Mouse (Mus musculus) splenic B cell, adult 2 months (primary cell): Measurements from ENCODE around the gene Ppp1r14d.

Experiments
- DNase-seq: peaks from one replicate; pipeline ENCODE4 v3.0.0-alpha.2; 2011; ENCODE audit warnings: low read depth, low spot score
- H3K27me3 ChIP-seq: 2 replicates; pipeline ENCODE4 v1.6.1; 2012; ENCODE audit warnings: mild to moderate bottlenecking, low read length, moderate library complexity, mixed read lengths; ENCODE audit not compliant: control insufficient read depth, poor library complexity, insufficient read depth, severe bottlenecking
- H3K36me3 ChIP-seq: 2 replicates; pipeline ENCODE4 v1.6.1; 2012; ENCODE audit warnings: mild to moderate bottlenecking, low read length, moderate library complexity, mixed read lengths; ENCODE audit not compliant: control insufficient read depth, poor library complexity, insufficient read depth, severe bottlenecking

Ppp1r14d gene

DNA sequence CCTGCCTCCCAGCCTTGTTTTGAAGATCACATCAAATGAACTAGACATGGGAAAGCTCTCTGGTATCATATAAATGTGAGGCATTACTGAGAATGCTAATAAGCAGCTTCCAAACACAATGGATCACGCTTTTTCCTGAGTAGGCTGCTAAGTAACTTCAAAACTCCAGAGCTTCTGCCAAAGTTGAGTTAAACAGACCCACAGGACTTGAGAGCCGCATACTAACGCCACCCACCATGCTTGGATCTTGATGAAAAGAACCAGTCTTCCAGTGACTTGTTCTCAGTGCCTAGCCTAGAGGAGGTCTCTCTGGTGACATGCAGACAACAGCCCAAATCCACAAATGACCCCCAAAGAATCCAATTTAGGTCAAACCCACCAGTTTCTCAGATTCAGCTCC is 30.8 kb downstream of the Ppp1r14d start:
- Histone ChIP-seq H3K36me3 (no peaks in the 10 kb centered on the region), H3K27me3 (no peaks in the 10 kb centered on the region)
- no peak for DNase-seq

DNA sequence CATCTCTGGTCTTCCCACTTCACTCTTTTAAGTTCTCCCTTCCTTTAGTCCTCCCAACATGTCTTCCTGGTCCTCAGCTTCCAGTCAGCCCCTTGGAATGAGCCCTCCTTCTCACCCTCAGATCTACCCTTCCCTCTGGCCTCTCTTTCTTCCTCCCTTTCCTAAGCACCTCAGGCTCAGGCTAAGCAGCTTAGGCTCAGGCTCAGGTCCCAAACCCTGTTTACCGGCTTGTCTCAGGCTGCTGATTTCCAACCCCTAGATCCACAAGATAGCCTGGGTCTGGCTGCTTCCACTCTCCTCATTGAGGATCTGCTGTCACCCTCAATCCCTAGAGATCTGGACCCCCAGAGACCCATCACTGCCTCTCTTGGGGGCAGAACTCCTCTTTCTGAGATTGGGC is 31.7 kb downstream of the Ppp1r14d start:
- no peak for DNase-seq

GRCm38 (mm10) chr2:119197493-119197892 is 32.2 kb downstream of the Ppp1r14d start:
- no peak for DNase-seq
- no peaks in the 10 kb centered on the region for H3K36me3 ChIP-seq
- no peaks in the 10 kb centered on the region for H3K27me3 ChIP-seq

More for the DNA sequence above, 31.7 kb downstream of the Ppp1r14d start:
- H3K27me3 ChIP-seq = no peaks in the 10 kb centered on the region
- H3K36me3 ChIP-seq = no peaks in the 10 kb centered on the region

- H3K27me3 ChIP-seq = no peaks in the 10 kb centered on the region
- DNase-seq = no peak
- H3K36me3 ChIP-seq = no peaks in the 10 kb centered on the region
These were observed 33.2 kb downstream of the Ppp1r14d start for GRCm38 (mm10) chr2:119196316-119197108.

- no peak for DNase-seq
- no peaks in the 10 kb centered on the region for H3K36me3 ChIP-seq
- no peaks in the 10 kb centered on the region for H3K27me3 ChIP-seq
These were observed 35.6 kb downstream of the Ppp1r14d start for GRCm38 (mm10) chr2:119194140-119194539.

DNA sequence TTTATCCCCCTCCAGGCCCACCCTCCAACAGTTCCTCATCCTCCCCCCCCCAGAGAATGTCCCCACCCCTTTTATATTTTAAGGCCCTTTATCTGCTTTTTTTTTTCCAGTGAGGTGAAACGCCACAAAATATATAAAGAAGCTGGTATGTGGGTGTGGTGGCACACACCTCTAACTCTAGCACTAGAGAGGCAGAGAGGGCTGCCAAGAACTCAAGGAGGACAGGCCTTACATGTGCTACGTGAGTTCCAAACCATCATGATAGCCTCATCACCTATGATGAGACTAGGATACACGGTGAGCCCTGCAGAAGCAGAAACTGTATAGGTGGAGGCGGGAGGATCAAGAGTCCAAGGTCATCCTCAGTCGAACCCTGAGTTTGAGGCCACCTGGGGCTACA is 38.7 kb downstream of the Ppp1r14d start:
- Histone ChIP-seq H3K27me3 (no peaks in the 10 kb centered on the region), H3K36me3 (no peaks in the 10 kb centered on the region)
- no peak for DNase-seq

DNA sequence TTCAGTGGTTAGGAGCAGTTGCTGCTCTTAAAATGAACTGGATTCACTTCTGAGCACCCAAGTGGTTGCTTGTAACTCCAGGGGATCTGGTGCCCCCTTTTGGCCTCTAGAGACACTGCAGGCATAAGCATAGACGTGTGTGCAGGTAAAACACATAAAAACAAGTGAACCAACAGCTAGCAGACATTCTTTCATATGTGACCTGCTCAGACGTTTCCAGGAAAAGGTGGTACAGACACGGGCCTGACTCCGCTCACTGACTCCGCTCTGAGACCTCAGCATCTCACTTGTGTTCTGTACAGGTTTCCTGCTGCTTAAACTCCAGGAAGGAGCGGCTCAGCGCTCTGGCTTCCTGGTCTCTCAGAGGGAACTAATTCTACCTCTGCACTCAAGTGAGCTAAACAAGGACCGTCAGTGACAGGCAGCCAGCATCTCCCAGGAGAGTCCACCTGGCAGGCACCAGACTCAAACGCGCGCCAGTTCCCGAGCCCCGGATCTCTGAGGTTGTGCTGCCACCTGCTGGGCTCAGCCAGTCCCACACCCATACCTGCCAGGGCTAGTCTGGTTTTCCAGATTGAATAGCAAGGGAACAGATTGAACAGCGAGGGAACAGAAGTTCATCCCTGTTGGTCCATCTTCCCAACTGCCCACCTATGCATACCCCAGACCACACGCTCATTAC is 40.5 kb downstream of the Ppp1r14d start:
- peak; percentile 89 for DNase-seq
- Histone ChIP-seq H3K27me3 (no peaks in the 10 kb centered on the region), H3K36me3 (no peaks in the 10 kb centered on the region)

- DNase-seq = no peak
- Histone ChIP-seq H3K27me3 (no peaks in the 10 kb centered on the region), H3K36me3 (peaks cover under 1% of the 10 kb centered on the region; the same call in 1 of the 2 replicates)
These were observed 46.8 kb downstream of the Ppp1r14d start for GRCm38 (mm10) chr2:119182914-119183313.

GRCm38 (mm10) chr2:119177384-119177939 is 52.2 kb downstream of the Ppp1r14d start:
- DNase-seq = no peak
- Histone ChIP-seq H3K27me3 (no peaks in the 10 kb centered on the region), H3K36me3 (peaks cover 3% of the 10 kb centered on the region)

DNA sequence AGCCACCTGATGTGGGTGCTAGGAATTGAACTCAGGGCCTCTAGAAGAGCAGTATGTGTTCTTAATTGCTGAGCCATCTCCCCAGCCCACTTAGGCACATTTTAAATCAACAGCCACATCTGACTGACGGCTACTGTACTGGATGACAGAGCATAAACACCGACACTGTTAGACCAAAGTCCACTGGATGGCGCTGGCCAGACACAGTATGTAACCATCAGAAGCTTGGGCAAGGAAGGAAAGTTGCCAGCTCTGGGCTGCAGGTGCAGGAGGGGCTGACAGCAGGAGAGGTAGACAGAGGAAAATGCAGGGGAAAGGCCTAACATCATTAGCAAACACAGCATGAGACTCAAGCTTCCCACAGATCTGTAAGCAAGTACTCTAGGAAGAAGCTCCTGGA is 52.9 kb downstream of the Ppp1r14d start:
- Histone ChIP-seq H3K36me3 (peaks cover 3% of the 10 kb centered on the region), H3K27me3 (no peaks in the 10 kb centered on the region)
- DNase-seq = no peak

GRCm38 (mm10) chr2:119175614-119176013 is 54.1 kb downstream of the Ppp1r14d start:
- DNase-seq = no peak
- no peaks in the 10 kb centered on the region for H3K27me3 ChIP-seq
- peaks cover 3% of the 10 kb centered on the region for H3K36me3 ChIP-seq

DNA sequence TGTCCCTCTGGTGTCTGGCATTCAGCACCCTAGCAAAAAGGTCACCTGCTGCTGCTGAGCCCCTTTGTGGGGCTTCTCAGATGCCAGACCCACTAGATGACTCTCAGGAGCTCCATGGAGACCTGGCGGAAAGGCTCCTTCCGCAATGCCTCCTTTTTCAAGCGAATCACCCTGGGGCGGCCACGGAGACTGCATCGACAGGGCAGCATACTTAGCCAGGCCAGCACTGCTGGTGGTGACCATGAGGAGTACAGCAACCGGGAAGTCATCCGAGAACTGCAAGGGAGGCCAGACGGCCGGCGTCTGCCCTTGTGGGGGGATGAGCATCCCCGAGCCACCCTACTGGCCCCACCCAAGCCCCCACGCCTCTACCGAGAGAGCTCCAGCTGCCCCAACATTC is 54.8 kb downstream of the Ppp1r14d start:
- DNase-seq = no peak
- Histone ChIP-seq H3K27me3 (no peaks in the 10 kb centered on the region), H3K36me3 (peaks cover 3% of the 10 kb centered on the region)

GRCm38 (mm10) chr2:119173991-119174651 is 55.6 kb downstream of the Ppp1r14d start, which contains the start of gene Gm14137:
Gm14137 (plus strand) TSS chr2:119174509.
- Histone ChIP-seq H3K36me3 (peaks cover 3% of the 10 kb centered on the region), H3K27me3 (no peaks in the 10 kb centered on the region)
- DNase-seq = peak; percentile 58

- DNase-seq = no peak
- H3K36me3 ChIP-seq = peaks cover 3% of the 10 kb centered on the region
- no peaks in the 10 kb centered on the region; the same call in 1 of the 2 replicates for H3K27me3 ChIP-seq
These were observed 56.7 kb downstream of the Ppp1r14d start for GRCm38 (mm10) chr2:119172862-119173576.
